Mouse (Mus musculus): ENCODE data around the gene Cyp17a1.

- no peak for TF ChIP-seq CTCF (IDR thresholded peaks at IDR 0.05; ENCODE audit: control insufficient read depth, insufficient read depth, insufficient replicate concordance, low read depth, low read length)
- no peak for TF ChIP-seq POLR2A (IDR thresholded peaks at IDR 0.05; ENCODE audit: control insufficient read depth, low read depth, low read length)
Measured at GRCm38 (mm10) chr19:46625519-46625918, 47.5 kb downstream of the Cyp17a1 start.

Data from testis, adult 2 months (tissue).